Mouse (Mus musculus): ENCODE data around the gene AB124611.

DNA sequence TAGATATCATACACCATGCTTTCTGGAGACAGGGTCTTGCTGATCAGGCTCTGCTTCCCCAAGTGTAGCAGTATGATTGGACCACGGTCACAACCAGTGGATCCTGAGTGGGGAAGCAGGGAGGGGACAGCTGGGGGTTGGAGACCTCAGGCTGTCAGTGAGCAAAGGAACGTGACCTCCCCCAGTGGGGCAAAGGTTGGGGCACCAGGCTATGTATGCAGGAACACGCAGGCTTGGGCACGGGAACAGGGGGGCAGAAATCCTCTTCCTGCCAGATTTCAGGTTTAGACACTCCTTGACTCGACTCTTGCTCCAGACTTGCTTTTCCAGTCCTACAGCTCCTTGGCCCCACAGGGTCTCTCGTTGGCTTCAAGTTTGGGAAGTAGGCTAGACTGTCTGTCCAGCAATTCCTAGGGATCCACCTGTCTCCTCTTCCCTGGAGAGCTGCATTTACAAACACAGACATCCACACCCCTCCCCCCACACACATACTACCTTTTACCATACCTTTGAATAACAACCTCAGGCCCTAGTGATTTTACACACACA lies 8.0 kb upstream of the AB124611 start:
- no peak for TF ChIP-seq CTCF (IDR thresholded peaks at IDR 0.05; ENCODE audit: insufficient read depth, low read depth, low read length)
- TF ChIP-seq POLR2A (IDR thresholded peaks at IDR 0.05; ENCODE audit: insufficient read depth, low read depth, low read length): no peak

Data from olfactory bulb, adult 2 months (tissue).